ENCODE assay signal across 9 mouse cellular contexts in the genomic region with DNA sequence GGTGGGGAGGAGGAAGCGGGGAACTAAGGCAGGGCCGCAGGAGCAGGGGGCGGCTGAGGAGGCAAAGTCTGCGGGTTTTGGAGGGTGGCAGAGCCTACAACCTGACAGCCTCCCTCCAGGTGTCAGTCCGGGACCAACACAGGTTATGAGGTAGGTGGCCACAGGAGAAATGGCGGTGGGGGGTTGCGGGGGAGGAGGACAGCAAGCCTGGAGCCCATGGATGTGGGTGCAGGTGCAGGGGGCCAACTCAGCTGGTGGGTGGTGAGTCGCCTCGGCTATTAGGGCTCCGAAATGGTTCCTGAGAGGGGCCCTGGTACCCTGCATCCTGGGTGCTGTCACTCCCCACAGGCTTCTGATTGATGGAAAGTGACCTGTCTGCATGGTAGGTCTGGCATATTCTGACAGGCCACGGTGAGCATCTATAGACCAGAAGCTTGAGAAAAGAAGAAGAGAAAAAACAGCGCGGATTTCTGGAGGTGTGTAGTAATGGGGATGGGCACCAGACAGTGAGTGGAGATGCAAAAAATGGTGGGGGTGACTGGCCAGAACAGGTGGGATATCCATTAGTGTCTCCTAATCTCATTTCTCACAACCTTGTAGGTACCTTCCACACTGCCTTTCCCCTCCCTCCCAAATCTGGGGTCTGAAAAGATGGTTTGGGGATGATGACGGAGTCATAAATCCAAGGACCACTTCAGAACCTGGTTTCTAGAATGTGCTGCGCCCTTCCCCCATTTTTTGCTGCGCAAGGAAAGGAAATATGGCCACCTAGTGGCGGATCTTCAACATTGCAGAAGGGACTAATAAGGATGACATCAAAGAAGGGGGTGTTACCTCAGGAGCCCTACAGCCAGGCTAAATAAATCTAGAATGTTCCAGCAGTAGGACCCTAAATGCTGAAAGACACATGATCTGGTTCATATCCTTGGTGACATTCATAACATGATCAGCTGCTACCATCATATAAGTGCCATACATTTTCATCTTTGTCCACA. TPM values are rescaled to one million over a fixed set of nuclear protein-coding genes. Genes with fewer than 3 reads are reported as not detected.
DNase-seq lines count a peak whose midpoint lies in the region; ATAC-seq lines count a peak whose summit lies in the region.
"Not testable (repeated sequence)": the region's sequence is repeated elsewhere in the genome, so short reads cannot be mapped to it uniquely, and the experiment has no call there.
"Had no signal": no experiment of that assay in that cellular context is flagged by ENCODE, and none has a peak within 500 bp of the region (broad histone marks: within the 10 kb centered on the region; RNA-seq: fewer than 3 reads in every experiment).

No protein-coding gene starts in this region.

- peaks cover 14% of the 10 kb centered on the region for H3K36me3 ChIP-seq in hindbrain, embryonic 14.5 days (replicated peaks; ENCODE audit: control insufficient read depth, insufficient read depth)
- not testable (repeated sequence) for H3K36me3 ChIP-seq in lung, embryonic 15.5 days; neural tube, embryonic 15.5 days

- peak overlapping the region; percentile 53 for H3K4me3 ChIP-seq in hindbrain, embryonic 14.5 days (replicated peaks; ENCODE audit: low read length)
- peak overlapping the region; percentile 47 for H3K4me3 ChIP-seq in lung, embryonic 15.5 days
- H3K4me3 ChIP-seq in neural tube, embryonic 15.5 days (replicated peaks), result peak overlapping the region; percentile 50

- peak overlapping the region; percentile 73 for H3K9ac ChIP-seq in hindbrain, embryonic 14.5 days
- H3K9ac ChIP-seq in lung, embryonic 15.5 days, result not testable (repeated sequence)
- peak overlapping the region; percentile 56 for H3K9ac ChIP-seq in neural tube, embryonic 15.5 days (replicated peaks)

- H3K27me3 ChIP-seq in hindbrain, embryonic 14.5 days (ENCODE audit: control insufficient read depth, insufficient read depth, low read length); lung, embryonic 15.5 days; neural tube, embryonic 15.5 days (replicated peaks): not testable (repeated sequence)

- DNase-seq in R1 (ENCODE audit: low read depth, low spot score), result peak; percentile 68
- DNase-seq in cerebellum, postnatal 36 days, result peak; percentile 48 to 50
- DNase-seq in frontal cortex, postnatal 36 days (ENCODE audit: low spot score in 2 of 2), result peak; percentile 31 to 45
- DNase-seq in hindbrain, embryonic 14.5 days (ENCODE audit: low spot score), result peak; percentile 76
- DNase-seq in layer of hippocampus, postnatal 14 days (ENCODE audit: low spot score in 2 of 2), result peak; percentile 40 to 58
- peak; percentile 18 to 27 for DNase-seq in thymus, postnatal 10 days (ENCODE audit: low spot score in 2 of 2)

- H3K4me1 ChIP-seq in hindbrain, embryonic 14.5 days (replicated peaks; ENCODE audit: control insufficient read depth, insufficient read depth, low read length); lung, embryonic 15.5 days; neural tube, embryonic 15.5 days: not testable (repeated sequence)

- not testable (repeated sequence) for H3K9me3 ChIP-seq in hindbrain, embryonic 14.5 days (ENCODE audit: control insufficient read depth, low read length); lung, embryonic 15.5 days; neural tube, embryonic 15.5 days (replicated peaks)

- peak; percentile 22; the same call in 1 of the 2 replicates for ATAC-seq in hindbrain, embryonic 14.5 days (ENCODE audit: low FRiP score)
- ATAC-seq in lung, embryonic 15.5 days (ENCODE audit: borderline replicate concordance, extremely low read depth, low FRiP score, low TSS enrichment), result peak; percentile 37; the same call in 1 of the 2 replicates
- ATAC-seq in neural tube, embryonic 15.5 days (ENCODE audit: low FRiP score), result peak; percentile 39

- H3K27ac ChIP-seq in hindbrain, embryonic 14.5 days, result peak overlapping the region; percentile 72
- not testable (repeated sequence) for H3K27ac ChIP-seq in lung, embryonic 15.5 days
- H3K27ac ChIP-seq in neural tube, embryonic 15.5 days (replicated peaks), result peak overlapping the region; percentile 81

- H3K4me2 ChIP-seq in hindbrain, embryonic 14.5 days (replicated peaks), result peak overlapping the region; percentile 56
- peak overlapping the region; percentile 75 for H3K4me2 ChIP-seq in lung, embryonic 15.5 days
- peak overlapping the region; percentile 56 for H3K4me2 ChIP-seq in neural tube, embryonic 15.5 days

- WGBS in hindbrain, embryonic 14.5 days, result 24% methylated on average over 14 of the region's 17 CpGs
- WGBS in lung, embryonic 15.5 days, result 20% methylated on average over 16 of the region's 17 CpGs
- 17% methylated on average over 16 of the region's 17 CpGs for WGBS in neural tube, embryonic 15.5 days

RNA-seq across cellular contexts. Expression of a gene that starts 0.9 kb away (rescaled TPM):
- 182 and 225 TPM in 2 replicates for polyA plus RNA-seq in hindbrain, embryonic 14.5 days (2014; fragmentation: Nextera tagmentation; extraction: Ambion mirVana)
- 100 to 1,000 TPM; 151 to 154 TPM for total RNA-seq in layer of hippocampus, postnatal 14 days (2021)
- 21.8 and 26.1 TPM in 2 replicates for polyA plus RNA-seq in lung, embryonic 15.5 days (2015; fragmentation: Nextera tagmentation; extraction: Ambion mirVana)
- polyA plus RNA-seq in neural tube, embryonic 15.5 days (2015; fragmentation: Nextera tagmentation; extraction: Ambion mirVana), result 195 and 230 TPM in 2 replicates
- polyA plus RNA-seq: macrophage had no signal

RNA-seq across cellular contexts. Expression of a gene that starts 42.3 kb away (rescaled TPM):
- 116 and 121 TPM in 2 replicates for polyA plus RNA-seq in hindbrain, embryonic 14.5 days (2014; fragmentation: Nextera tagmentation; extraction: Ambion mirVana)
- total RNA-seq in layer of hippocampus, postnatal 14 days (2021), result 10 to 100 TPM; 63.2 to 69.1 TPM
- 50.3 and 52.9 TPM in 2 replicates for polyA plus RNA-seq in lung, embryonic 15.5 days (2015; fragmentation: Nextera tagmentation; extraction: Ambion mirVana)
- polyA plus RNA-seq in neural tube, embryonic 15.5 days (2015; fragmentation: Nextera tagmentation; extraction: Ambion mirVana), result 105 and 116 TPM in 2 replicates

Comparison
In these comparisons a context has a peak if more than half of its experiments do, and no peak if none do; other contexts are left out.
1. DNase-seq: peak in every context shown above with its lines; median percentile 76 in hindbrain, embryonic 14.5 days; 68 in R1; 49 in cerebellum, postnatal 36 days; 49 in layer of hippocampus, postnatal 14 days; 38 in frontal cortex, postnatal 36 days; 22 in thymus, postnatal 10 days.